Mouse (Mus musculus): ENCODE measurements around the gene Slc24a4. TPM values are rescaled to one million over a fixed set of nuclear protein-coding genes. Genes with fewer than 3 reads are reported as not detected.

Slc24a4 gene
- polyA plus RNA-seq, 1 experiment: not detected

DNA sequence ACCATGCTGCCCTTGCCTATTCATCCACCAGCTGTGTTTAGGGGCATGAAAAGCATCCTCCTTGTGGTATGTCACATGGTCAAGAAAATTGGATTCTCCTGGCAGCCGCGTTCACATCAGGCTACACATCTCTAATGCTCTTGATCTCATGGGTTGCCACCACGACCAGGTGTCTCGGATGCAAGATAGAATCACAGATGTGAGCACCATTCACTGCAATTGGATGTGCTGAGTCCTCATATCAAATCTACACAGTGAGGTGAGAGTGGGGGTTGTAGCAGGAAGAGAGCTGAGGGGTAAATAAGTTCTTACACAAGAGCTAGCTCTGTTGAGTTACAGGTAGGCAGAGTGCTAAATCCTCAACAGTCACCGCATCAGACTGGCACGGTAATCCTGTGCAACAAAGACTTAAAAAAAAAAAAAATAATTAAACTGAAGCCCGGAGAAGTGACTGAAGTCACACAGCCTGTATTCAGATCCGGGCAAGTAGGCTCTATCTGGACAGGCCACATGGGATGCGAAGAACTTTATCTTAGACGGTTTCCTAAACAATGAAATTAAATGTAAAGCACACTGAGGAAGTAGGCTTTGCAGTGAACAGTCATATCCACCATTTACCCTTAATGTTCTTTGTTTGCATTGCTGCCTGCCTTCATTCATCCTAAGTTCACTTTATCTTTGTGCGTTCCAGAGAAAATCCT, 180.7 kb downstream of the Slc24a4 start:
- TF ChIP-seq POLR2A (IDR thresholded peaks at IDR 0.05; ENCODE audit: borderline replicate concordance, low read depth, low read length) (no peak), CTCF (IDR thresholded peaks at IDR 0.05; ENCODE audit: low read depth, low read length) (no peak)
- H3K4me1 ChIP-seq (ENCODE audit: control insufficient read depth, insufficient read depth, low read length): peaks cover 6% of the 10 kb centered on the region
- H3K4me3 ChIP-seq (ENCODE audit: insufficient read depth, low read length): no peak overlapping the region
- no peak overlapping the region for H3K27ac ChIP-seq (ENCODE audit: insufficient read depth, low read depth, low read length)

DNA sequence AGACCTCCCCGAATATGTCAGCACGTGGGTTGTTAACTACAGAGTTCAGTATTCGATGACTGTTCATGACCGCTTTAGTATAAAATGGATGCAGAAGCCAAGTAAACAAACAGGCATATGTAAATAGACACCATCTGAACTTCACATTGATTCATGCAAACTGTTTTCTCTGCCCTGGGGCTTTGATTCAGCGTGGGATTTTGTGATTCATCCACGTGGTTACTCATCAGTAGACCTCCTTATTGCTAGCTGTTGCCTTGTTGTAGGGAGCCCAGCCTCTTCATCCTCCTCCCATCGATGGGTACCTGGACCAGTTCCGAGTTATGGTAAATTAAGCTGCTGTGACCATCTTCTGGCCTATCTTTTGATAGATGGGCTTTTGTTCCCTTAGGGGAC, 181.3 kb downstream of the Slc24a4 start:
- Histone ChIP-seq H3K4me3 (ENCODE audit: insufficient read depth, low read length) (no peak overlapping the region), H3K4me1 (ENCODE audit: control insufficient read depth, insufficient read depth, low read length) (peaks cover 1% of the 10 kb centered on the region), H3K27ac (ENCODE audit: insufficient read depth, low read depth, low read length) (no peak overlapping the region)
- TF ChIP-seq POLR2A (IDR thresholded peaks at IDR 0.05; ENCODE audit: borderline replicate concordance, low read depth, low read length): no peak

DNA sequence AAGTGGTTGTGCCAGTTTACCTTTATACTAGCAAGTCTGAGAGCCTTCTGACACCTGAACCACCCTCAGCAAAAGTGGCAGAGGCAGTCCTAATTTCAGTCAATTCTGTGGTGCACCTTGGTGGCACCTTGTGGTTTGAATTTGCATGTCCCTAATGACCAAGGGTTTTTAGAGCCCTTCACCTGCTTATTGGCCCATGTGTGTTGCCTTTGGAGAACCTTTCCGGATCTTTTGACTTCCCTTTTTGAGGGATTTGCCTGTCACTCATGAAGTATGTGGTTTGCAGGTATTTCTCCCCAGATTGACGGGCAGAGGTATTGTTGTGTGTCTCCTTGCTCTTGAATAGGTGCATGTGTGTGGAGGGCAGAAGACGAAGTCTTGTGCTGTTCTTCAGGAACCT, 181.7 kb downstream of the Slc24a4 start:
- Histone ChIP-seq H3K27ac (ENCODE audit: insufficient read depth, low read depth, low read length) (no peak overlapping the region), H3K4me1 (ENCODE audit: control insufficient read depth, insufficient read depth, low read length) (no peaks in the 10 kb centered on the region; the same call in 1 of the 2 replicates), H3K4me3 (ENCODE audit: insufficient read depth, low read length) (no peak overlapping the region)
- no peak for TF ChIP-seq POLR2A (IDR thresholded peaks at IDR 0.05; ENCODE audit: borderline replicate concordance, low read depth, low read length)
- TF ChIP-seq CTCF (IDR thresholded peaks at IDR 0.05; ENCODE audit: low read depth, low read length): no peak

DNA sequence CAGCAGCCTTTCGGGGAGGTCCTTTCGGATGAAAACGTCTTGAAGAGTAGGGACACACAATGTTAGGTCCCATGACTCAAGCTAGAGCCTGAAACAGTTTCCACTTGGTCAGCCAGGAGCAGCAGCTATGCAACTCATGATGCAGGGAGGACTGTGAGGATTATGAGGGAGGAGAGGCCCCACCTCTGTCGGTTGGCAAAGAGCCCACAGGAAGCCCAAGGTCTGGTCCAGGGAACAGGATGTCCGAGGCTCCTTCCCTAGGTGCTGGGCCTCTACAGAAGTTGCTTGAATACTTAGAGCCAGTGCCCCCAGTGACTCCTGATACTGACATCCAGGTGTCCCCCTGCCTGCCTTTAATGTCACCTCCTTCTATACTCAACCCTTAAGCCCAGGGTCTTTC, 182.9 kb downstream of the Slc24a4 start:
- Histone ChIP-seq H3K4me3 (ENCODE audit: insufficient read depth, low read length) (no peak overlapping the region), H3K4me1 (ENCODE audit: control insufficient read depth, insufficient read depth, low read length) (no peaks in the 10 kb centered on the region), H3K27ac (ENCODE audit: insufficient read depth, low read depth, low read length) (no peak overlapping the region)
- TF ChIP-seq POLR2A (IDR thresholded peaks at IDR 0.05; ENCODE audit: borderline replicate concordance, low read depth, low read length) (no peak), CTCF (IDR thresholded peaks at IDR 0.05; ENCODE audit: low read depth, low read length) (no peak)

Other genes with a start within 250 kb of the Slc24a4 start
- 19.4 and 23.5 TPM in 2 replicates for gene Trip11, start 215.5 kb upstream of the Slc24a4 start, polyA plus RNA-seq (2012; ENCODE audit: insufficient read depth, insufficient read length, missing spikeins)
- gene Atxn3, start 170.5 kb upstream of the Slc24a4 start, polyA plus RNA-seq (2012; ENCODE audit: insufficient read depth, insufficient read length, missing spikeins): 39.5 and 43.3 TPM in 2 replicates
- gene Cpsf2, start 152.7 kb upstream of the Slc24a4 start, polyA plus RNA-seq (2012; ENCODE audit: insufficient read depth, insufficient read length, missing spikeins): 22.2 and 22.4 TPM in 2 replicates
- 31.8 and 39.5 TPM in 2 replicates for gene Rin3, start 154.3 kb downstream of the Slc24a4 start, polyA plus RNA-seq (2012; ENCODE audit: insufficient read depth, insufficient read length, missing spikeins)